Mouse (Mus musculus) brain, embryonic 14.5 days (tissue): ENCODE measurements around the gene Dph2. TPM values are rescaled to one million over a fixed set of nuclear protein-coding genes. Genes with fewer than 3 reads are reported as not detected.

ENCODE experiments used
- DNase-seq: peaks from one replicate; pipeline ENCODE4 v3.0.0-alpha.2; 2011; ENCODE audit warnings: low read depth
- CTCF ChIP-seq: fragments of 200-500 bp; IDR thresholded peaks from 2 replicates; pipeline ENCODE4 v1.5.1; 2012; ENCODE audit warnings: inconsistent platforms, mild to moderate bottlenecking, moderate library complexity, borderline replicate concordance; ENCODE audit not compliant: insufficient read depth, insufficient read length; ENCODE audit errors: extremely low read depth
- POLR2A ChIP-seq: fragments of 200-500 bp; IDR thresholded peaks from 2 replicates; pipeline ENCODE4 v1.6.1; 2012; ENCODE audit warnings: mild to moderate bottlenecking, inconsistent platforms, borderline replicate concordance; ENCODE audit not compliant: poor library complexity, insufficient read depth, insufficient read length, severe bottlenecking; ENCODE audit errors: extremely low read depth
- polyA plus RNA-seq: library from polyadenylated mRNA; depleted of rRNA; stranded (reverse); fragments of >200 nt; gene quantifications from 2 replicates; pipeline ENCODE4 v1.2.3, GENCODE M21; 2012

Gene Dph2
- polyA plus RNA-seq, 1 experiment = 22.7 TPM

GRCm38 (mm10) chr4:117867000-117867399 lies 24.8 kb downstream of the Dph2 start:
- DNase-seq = no peak
- TF ChIP-seq CTCF = no peak

DNA sequence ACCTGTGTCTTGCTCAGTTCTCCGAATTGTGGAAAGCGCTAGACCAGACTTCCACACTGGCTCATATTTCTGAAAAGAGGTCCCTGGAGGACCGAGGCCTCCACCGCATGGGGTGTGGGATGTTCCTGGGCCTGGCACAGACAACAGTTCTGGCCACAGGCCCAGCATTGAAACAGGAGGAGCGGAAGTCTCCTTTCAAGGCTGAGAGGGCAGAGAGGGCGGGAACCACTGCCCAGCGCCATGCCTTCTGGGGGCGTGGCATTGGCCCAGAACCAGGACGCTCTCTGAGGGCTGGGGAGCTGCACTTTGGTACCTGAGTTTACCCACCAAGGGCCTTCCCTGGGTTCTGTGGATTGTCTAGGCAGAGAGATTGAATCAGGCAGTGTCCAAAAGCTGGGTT lies 25.7 kb downstream of the Dph2 start:
- peak; percentile 46 for DNase-seq
- TF ChIP-seq CTCF (no peak), POLR2A (no peak)

DNA sequence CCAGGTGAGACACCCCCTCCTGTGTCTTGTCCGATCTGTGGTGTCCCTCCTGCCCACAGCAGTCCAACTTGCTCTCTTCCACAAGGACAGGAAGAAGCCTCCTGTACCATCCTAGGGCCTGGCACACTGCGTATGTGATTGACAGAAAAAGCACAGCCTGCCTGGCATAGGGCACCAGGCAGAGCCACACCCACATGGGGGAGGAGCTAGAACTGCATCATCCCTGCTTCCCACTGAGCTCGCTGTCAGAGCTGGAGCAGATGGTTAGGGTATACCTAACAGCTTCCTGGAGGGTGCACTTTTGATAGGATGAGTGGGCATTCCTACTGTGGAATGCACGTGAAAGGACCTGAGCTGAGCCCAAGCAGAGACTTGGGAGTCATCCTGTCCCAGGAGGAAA lies 29.0 kb downstream of the Dph2 start:
- DNase-seq = peak; percentile 87
- TF ChIP-seq CTCF (no peak), POLR2A (no peak)

DNA sequence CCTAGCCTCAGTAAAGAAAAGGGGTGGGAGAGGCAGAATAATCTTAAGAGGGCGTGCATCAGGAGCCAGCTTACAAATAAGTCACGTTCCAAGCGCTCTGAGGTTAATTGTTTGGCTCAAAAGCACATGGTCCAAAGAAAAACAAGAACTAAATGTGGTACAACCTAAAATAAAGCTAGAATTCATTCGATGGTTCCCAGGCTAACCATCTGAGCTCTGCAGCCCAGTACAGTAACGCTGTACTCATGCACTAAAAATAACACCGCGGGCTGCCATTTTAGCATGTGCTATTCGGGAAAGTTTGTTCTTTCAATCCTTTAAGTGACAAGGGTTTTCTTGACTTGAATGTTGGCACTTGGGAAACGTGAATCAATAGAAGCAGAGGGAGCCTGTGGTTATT lies 31.3 kb downstream of the Dph2 start:
- DNase-seq = no peak
- TF ChIP-seq POLR2A (no peak), CTCF (no peak)

DNA sequence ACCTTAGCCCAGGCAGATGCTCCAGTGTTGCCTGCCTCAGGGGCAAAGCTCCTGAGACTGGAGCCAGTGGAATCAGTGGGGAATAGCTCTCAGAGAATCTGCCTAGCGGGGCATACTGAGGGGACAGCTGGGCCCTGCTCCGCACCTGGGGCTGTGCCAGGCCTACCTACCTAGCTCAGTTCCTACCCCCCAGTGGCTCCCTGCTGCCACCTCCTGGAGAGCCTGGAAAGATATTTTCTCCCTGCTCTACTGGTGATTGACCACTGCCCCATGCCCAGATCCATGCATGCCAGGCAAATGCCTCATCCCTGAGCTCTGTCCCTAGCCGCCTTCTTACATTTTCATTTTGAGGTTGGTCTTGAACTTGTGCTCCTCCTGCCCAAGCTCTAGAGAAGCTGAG lies 33.0 kb downstream of the Dph2 start:
- peak; percentile 61 for TF ChIP-seq CTCF
- TF ChIP-seq POLR2A = no peak

GRCm38 (mm10) chr4:117855146-117855545 lies 36.7 kb downstream of the Dph2 start:
- TF ChIP-seq CTCF (no peak), POLR2A (no peak)
- peak; percentile 44 for DNase-seq

More for the DNA sequence above, 33.0 kb downstream of the Dph2 start:
- DNase-seq = peak; percentile 70

DNA sequence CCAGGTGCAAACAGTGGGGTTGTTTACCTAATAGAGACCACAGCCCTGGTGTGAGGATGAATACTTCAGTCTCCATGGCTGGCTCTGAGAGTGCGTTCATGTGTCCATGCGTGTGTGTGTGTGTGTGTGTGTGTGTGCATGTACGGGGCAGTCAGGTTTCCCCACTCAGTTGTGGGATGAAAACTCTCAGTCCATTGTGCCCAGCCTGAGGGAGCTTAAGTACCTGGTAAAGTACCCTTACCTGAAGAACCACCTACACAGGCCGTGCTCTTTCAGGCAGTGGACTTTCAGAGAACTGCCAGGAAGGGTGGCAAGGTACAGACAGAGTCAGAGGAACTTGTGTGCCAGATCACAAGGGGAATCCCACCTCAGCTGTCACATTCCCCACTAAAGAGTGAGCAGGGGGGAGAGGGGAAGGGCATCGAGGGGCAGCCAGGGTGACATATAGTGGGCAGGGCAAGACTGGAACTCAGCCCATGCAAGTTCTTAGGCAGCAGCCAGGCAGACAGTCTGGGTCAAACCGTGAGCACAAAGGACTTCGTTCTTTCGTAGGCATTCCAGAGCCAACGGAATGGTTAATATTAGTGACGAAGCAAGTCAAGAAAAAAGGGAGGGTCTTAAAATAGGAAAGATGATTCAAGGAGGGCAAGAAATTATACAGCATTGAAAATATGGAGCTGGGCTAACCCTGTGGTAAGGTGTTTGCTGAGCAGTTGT lies 39.5 kb downstream of the Dph2 start:
- DNase-seq = no peak
- no peak for TF ChIP-seq CTCF
- no peak for TF ChIP-seq POLR2A

GRCm38 (mm10) chr4:117850871-117851270 lies 41.0 kb downstream of the Dph2 start:
- TF ChIP-seq POLR2A (no peak), CTCF (no peak)
- DNase-seq = no peak

- no peak for TF ChIP-seq CTCF
- no peak for TF ChIP-seq POLR2A
- DNase-seq = no peak
Measured at GRCm38 (mm10) chr4:117850176-117850575, 41.7 kb downstream of the Dph2 start.

- TF ChIP-seq CTCF (no peak), POLR2A (no peak)
- peak; percentile 46 for DNase-seq
Measured at GRCm38 (mm10) chr4:117849506-117849905, 42.3 kb downstream of the Dph2 start.

- TF ChIP-seq POLR2A = no peak
- no peak for TF ChIP-seq CTCF
- no peak for DNase-seq
Measured at GRCm38 (mm10) chr4:117849063-117849462, 42.8 kb downstream of the Dph2 start.

DNA sequence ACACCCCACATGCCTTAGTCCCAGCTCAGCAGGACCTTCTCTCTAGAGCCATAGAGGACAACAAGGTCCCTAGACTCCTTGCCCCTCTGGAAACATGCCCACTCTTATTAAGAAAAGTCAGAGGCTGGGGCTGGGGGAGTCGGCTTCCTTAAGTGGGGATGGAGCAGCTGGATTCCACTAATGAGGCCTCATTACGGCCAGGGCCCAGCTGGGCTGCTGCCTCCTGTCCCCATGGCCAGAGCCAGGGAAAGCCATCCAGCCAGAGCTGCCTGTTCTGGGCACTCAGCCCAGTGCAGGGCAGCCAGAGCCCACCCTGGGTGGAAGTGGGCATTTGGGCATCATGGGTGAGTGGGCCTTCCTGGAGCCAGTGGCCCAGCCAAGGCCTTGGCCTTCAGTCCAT lies 44.8 kb downstream of the Dph2 start:
- peak; percentile 66 for DNase-seq
- no peak for TF ChIP-seq POLR2A
- TF ChIP-seq CTCF = no peak

- TF ChIP-seq POLR2A = no peak
- TF ChIP-seq CTCF = no peak
- no peak for DNase-seq
Measured at GRCm38 (mm10) chr4:117846261-117846660, 45.6 kb downstream of the Dph2 start.

GRCm38 (mm10) chr4:117845316-117845715 lies 46.5 kb downstream of the Dph2 start:
- no peak for TF ChIP-seq CTCF
- no peak for TF ChIP-seq POLR2A
- no peak for DNase-seq
